Mouse (Mus musculus) frontal cortex, adult (tissue): ENCODE measurements around the gene Tmed2.
"Not testable (repeated sequence)": the region's sequence is repeated elsewhere in the genome, so short reads cannot be mapped to it uniquely, and the experiment has no call there.

ENCODE experiments used
- ATAC-seq: cut with Nextera tagmentation; 2 replicates; pipeline ENCODE4 v1.9.2; 2017; ENCODE audit warnings: mild to moderate bottlenecking, moderate library complexity, mixed read lengths; ENCODE audit not compliant: low TSS enrichment

Tmed2 gene

GRCm38 (mm10) chr5:124528351-124528750, 12.1 kb upstream of the Tmed2 start:
- ATAC-seq = no peak

GRCm38 (mm10) chr5:124528791-124529190, 11.7 kb upstream of the Tmed2 start:
- ATAC-seq = no peak

- ATAC-seq = no peak
Measured at GRCm38 (mm10) chr5:124529191-124529651, 11.3 kb upstream of the Tmed2 start.

- ATAC-seq = no peak
Measured at GRCm38 (mm10) chr5:124529697-124530096, 10.8 kb upstream of the Tmed2 start.

- peak; percentile 72 for ATAC-seq
Measured at GRCm38 (mm10) chr5:124530655-124531582, 9.6 kb upstream of the Tmed2 start, which contains the start of gene Rilpl1. TSS of gene Rilpl1 (minus strand) at chr5:124531391.

GRCm38 (mm10) chr5:124531583-124531930, 8.9 kb upstream of the Tmed2 start:
- ATAC-seq = no peak

- no peak for ATAC-seq
Measured at GRCm38 (mm10) chr5:124532451-124532850, 8.0 kb upstream of the Tmed2 start.

GRCm38 (mm10) chr5:124535016-124535415, 5.5 kb upstream of the Tmed2 start:
- ATAC-seq = no peak

GRCm38 (mm10) chr5:124536776-124537175, 3.7 kb upstream of the Tmed2 start:
- ATAC-seq = no peak

GRCm38 (mm10) chr5:124538813-124539792, 1.4 kb upstream of the Tmed2 start:
- peak; percentile 54; the same call in 1 of the 2 replicates for ATAC-seq

GRCm38 (mm10) chr5:124539905-124540304, 590 bp upstream of the Tmed2 start:
- no peak for ATAC-seq

GRCm38 (mm10) chr5:124540905-124541601, 558 bp downstream of the Tmed2 start:
- peak; percentile 32 for ATAC-seq

GRCm38 (mm10) chr5:124541602-124541973, 1.1 kb downstream of the Tmed2 start:
- ATAC-seq = no peak

- ATAC-seq = not testable (repeated sequence)
Measured at GRCm38 (mm10) chr5:124550737-124551136, 10.2 kb downstream of the Tmed2 start.

GRCm38 (mm10) chr5:124551349-124552093, 11.0 kb downstream of the Tmed2 start:
- not testable (repeated sequence) for ATAC-seq

GRCm38 (mm10) chr5:124552094-124552472, 11.6 kb downstream of the Tmed2 start:
- ATAC-seq = no peak

GRCm38 (mm10) chr5:124552558-124553307, 12.2 kb downstream of the Tmed2 start, which contains the start of gene Ddx55:
TSS of gene Ddx55 (plus strand) at chr5:124552864.
- ATAC-seq = peak; percentile 84

- no peak for ATAC-seq
Measured at GRCm38 (mm10) chr5:124553607-124554006, 13.1 kb downstream of the Tmed2 start.

GRCm38 (mm10) chr5:124555145-124555544, 14.7 kb downstream of the Tmed2 start:
- no peak for ATAC-seq

- ATAC-seq = 0 out of 2 replicates have a peak, but pooled peaks have one; percentile 6
Measured at GRCm38 (mm10) chr5:124571068-124571467, 30.6 kb downstream of the Tmed2 start.
